Mouse (Mus musculus) layer of hippocampus, adult 8-10 months (tissue): ENCODE measurements at regions not wholly inside any gene's neighbourhood (a gene's known extent, or its start where the extent isn't known, plus 50 kb on each side); places are given as distances from the start of the nearest gene placed in this dataset.
A peak's percentile ranks its signal among the peaks of the same experiment; 100 is the strongest.

Experiments
- DNase-seq, 2 experiments: peaks; one replicate each; pipeline ENCODE4 v3.0.0; 2022; ENCODE audit warnings: low spot score in 2 of 2

DNA sequence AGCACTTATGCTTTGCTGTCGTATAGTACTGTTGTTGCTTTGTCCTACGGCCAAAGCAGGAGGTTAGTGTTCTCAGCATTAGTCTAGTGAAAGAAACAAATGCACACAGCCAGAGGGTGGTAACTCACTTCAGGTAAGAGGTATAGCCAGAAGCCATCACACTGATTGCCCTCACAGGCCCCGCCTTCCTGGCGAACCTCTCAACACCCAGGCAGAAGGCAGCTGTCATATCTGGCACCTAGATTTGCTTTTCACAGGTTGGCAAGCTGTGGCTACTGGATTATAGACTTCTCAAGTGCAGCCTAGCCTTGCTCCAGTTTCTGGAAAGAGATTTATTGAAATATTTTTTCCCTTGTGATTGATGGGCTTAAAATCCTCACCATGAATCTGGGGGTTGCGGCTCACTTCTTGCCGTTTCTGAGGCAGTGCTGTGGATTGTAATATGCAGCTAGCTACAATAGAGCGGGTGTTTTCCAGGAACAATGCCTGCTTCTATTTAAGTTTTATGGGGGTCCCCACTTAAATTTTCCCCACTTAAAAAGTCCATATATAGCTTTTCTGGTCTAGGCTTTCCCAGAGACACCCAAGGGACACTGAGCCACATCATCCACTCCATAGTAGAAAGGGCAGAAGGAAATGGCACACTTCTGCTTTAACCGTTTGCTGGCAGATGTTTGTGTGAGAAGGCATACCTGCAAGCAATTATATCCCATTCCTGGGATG lies 109.1 kb upstream of the Tmc3 start:
- DNase-seq: no peak

DNA sequence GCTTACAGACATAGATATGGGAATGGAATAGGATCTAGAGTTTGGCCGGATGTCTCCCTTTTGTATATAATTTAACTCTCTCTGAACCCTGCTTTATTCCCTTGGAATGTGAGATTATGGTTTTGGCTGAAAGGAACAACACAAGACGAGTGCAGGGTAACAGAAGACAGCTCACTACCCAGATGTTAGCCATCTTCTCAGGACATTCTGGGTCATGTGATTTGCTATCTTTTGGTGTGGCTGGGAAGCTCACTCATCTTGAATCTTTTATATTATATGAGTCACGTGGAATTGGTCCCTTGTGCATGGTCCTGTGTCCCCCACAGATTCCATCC lies 108.6 kb upstream of the Tmc3 start:
- DNase-seq: no peak

DNA sequence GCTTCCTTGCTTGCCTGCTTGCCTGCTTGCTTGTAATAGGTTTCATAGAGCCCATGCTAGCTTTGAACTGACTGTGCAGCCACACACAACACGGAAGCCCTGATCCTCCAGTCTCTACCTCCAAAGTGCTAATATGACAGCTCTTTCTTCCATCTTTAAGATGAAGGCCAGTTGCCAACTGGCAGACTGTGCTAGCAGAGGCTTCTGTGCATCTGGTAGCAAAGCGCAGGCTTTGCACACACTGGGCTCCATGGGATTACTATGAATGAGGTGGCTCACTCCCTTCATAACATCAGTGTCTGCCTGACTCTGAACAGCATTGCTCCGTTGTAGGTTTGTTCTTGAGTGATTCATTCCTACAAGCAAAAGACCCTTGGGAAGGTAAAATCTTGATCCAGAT lies 107.9 kb upstream of the Tmc3 start:
- DNase-seq: no peak

GRCm38 (mm10) chr7:83477661-83478121 lies 107.0 kb upstream of the Tmc3 start:
- no peak for DNase-seq

DNA sequence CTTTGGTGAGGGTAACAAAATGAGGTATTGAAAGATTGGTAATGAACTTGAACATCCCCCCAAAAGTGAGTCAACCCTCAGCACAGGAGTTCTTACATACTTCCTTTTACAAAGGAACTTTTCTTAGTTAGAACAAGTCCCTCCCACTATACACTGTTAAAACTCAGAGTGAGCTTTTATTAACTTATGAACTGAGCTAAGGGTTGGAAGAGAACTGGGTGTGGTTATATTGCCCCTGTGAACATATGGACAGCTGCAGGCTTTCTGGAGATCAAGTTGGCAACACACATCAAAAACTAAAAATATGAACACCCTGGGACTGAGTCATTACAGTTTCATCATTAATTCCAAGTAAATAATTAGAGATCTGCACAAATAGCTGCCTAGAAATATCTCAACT lies 103.1 kb upstream of the Tmc3 start:
- DNase-seq: no peak

GRCm38 (mm10) chr7:83482254-83482653 lies 102.5 kb upstream of the Tmc3 start:
- DNase-seq: no peak

DNA sequence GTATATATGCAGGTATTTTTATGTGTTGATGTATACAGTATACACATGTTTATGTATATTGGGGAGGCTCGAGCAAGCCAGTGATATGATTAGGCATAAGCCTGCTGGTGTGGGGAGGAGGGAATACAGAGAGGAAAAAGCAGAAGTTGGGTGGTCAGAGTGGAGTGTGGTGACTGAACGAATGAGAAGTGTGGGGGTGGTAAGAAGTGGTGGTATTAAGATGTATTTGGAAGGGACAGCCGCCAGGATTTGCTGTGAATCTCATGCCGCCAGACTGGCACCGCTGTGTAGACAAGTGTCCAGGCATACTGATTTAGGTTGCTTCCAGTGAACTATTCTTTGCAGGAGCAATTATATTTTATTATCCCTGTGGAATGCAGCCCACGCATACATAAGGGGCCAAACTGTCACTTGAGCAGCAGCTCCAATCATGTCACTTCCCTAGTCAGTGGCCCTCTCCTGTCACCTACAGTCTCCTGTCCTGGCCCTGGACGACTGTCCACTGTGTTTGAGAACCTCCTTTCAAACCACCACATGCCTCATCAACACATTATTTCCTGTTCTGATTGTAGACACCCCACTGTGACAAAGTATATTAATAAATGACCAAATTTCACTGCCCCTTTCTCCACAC lies 101.9 kb upstream of the Tmc3 start:
- no peak for DNase-seq

DNA sequence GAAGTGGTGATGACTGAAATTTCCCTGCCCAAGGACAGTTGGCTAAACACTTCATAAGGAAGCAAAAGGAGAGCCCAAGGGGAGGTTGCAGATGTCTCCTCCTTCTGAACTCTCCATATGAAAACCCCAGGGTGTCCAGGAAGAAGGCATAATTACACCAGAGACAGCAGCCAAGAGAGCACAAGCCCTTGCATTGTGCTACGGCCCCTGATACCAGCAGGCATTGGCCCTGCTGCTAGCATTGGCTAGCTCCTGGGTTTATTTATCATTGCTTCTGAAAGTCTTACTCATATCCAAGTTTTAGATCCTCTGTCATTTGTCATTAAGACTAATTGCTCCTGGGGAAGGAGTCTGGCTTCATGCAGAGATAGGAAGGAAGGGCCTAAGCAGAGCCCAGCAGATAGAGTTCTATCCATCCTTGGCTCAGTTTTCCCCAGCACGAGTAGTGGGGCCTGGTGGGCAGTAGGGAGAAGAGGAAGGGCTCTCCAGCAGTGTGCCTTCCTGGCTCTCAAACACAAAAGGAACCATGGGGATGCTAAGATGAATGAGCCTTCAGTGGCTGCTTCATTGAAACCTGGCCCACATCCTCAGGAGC lies 98.5 kb upstream of the Tmc3 start:
- no peak for DNase-seq

DNA sequence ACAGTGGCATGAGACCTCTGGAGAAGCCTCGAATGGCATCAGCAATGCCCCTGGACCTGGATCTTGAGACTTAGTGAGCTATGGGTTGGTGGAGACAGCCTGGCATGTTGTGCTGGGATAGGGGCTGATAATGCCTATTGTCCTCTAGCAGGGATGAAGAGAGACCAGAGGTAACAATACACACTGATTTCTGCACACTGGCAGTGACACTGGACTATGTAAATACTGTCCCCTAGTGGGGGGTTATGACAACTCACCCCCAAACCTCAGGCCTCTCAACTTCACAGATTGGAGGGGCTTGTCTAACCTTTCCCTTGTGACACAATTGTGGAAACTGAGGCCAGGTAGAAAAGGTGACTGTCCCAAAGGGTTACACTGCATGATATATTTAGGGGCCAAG lies 94.9 kb upstream of the Tmc3 start:
- DNase-seq: peak in 1 of 2 experiments; percentile 35

DNA sequence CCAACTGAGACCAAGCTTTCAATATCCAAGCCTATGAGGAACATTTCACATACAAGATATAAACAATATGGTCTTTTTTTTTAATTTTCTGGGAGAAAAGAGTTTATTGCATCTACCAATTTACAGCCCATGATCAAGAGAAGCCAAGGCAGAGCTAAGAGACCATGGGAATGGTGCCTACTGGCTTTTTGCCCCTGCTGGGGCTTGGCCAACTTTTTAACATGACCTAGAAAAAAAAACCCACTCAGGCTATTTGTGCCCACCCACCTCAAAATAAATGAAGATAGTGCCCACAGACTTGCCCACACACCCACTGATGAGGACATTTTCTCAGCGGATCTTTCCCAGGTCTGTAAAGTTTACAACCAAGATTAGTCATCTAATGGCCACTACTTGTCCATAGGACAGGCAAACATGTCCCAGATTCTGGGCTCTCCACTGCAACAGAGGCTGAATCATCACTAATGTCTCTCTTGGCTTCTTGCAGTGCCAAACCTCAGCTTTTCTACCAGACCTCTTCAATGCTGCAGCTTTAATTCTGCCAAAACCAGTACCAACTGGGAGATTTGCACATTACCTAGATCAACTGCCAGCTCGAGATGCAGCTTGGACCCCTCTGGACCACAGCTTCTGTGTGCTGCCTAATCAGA lies 79.6 kb upstream of the Tmc3 start:
- no peak for DNase-seq

GRCm38 (mm10) chr7:83516295-83516694 lies 68.4 kb upstream of the Tmc3 start:
- DNase-seq: no peak

DNA sequence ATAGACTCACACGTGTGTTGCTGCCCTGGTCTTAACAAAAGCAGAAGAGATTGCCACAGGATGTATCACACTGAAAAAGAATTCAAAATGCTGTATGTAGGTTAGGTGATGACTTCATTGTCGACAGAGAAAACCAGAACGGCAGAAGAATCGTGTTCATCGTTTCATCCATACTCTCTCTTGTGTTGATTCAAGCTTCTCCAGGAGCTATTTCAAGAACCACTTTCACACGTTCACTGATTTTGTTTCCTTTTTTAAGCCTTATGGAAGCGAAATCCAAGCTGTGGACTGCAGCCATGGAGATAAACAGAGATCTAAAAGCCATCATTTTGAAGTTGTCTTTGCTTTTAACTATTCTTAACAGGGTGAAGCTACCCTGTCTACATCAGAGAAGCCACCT lies 63.2 kb upstream of the Tmc3 start:
- DNase-seq: no peak
